Mouse (Mus musculus) forebrain, embryonic 12.5 days (tissue): ENCODE data around the gene Rrad. TPM values are rescaled to one million over a fixed set of nuclear protein-coding genes. Genes with fewer than 3 reads are reported as not detected.

Experiments
- ATAC-seq: fragments of 200-750 bp; cut with Nextera tagmentation; 2 replicates; pipeline ENCODE4 v1.8.0; 2017; ENCODE audit warnings: moderate TSS enrichment; ENCODE audit not compliant: low FRiP score
- H3K27ac ChIP-seq: fragments of 300-500 bp; sonication (generic); 2 replicates; pipeline ENCODE4 v1.5.1; 2016; ENCODE audit warnings: mild to moderate bottlenecking
- H3K27me3 ChIP-seq: fragments of 300-500 bp; sonication (generic); 2 replicates; pipeline ENCODE4 v1.6.1; 2016; ENCODE audit warnings: mild to moderate bottlenecking
- H3K36me3 ChIP-seq: fragments of 300-500 bp; sonication (generic); replicated peaks from 2 replicates; pipeline ENCODE4 v1.6.1; 2016; ENCODE audit warnings: mild to moderate bottlenecking
- H3K4me1 ChIP-seq: fragments of 300-500 bp; sonication (generic); 2 replicates; pipeline ENCODE4 v1.6.1; 2016
- H3K4me2 ChIP-seq: fragments of 300-500 bp; sonication (generic); 2 replicates; pipeline ENCODE4 v1.6.1; 2016; ENCODE audit warnings: mild to moderate bottlenecking, moderate library complexity
- H3K4me3 ChIP-seq: fragments of 300-500 bp; sonication (generic); replicated peaks from 2 replicates; pipeline ENCODE4 v1.5.1; 2016; ENCODE audit warnings: mild to moderate bottlenecking
- H3K9ac ChIP-seq: fragments of 300-500 bp; sonication (generic); 2 replicates; pipeline ENCODE4 v1.6.1; 2016; ENCODE audit warnings: mild to moderate bottlenecking
- H3K9me3 ChIP-seq: fragments of 300-500 bp; sonication (generic); 2 replicates; pipeline ENCODE4 v1.6.1; 2016
- WGBS: fragments of 180-500 bp; shearing (Covaris S2); methylation state at CpG from one replicate; pipeline ENCODE4 v1.1.7; 2016; 5-methylcytosine and 5-hydroxymethylcytosine counted together
- polyA plus RNA-seq: library from polyadenylated mRNA; unstranded; fragments of >200 nt; fragmentation: Nextera tagmentation; extraction: Ambion mirVana; gene quantifications from 2 replicates; pipeline ENCODE4 v1.2.1, GENCODE M21; 2016

Rrad gene
- polyA plus RNA-seq, 1 experiment from 2014 or later, result 1.7 TPM

- Histone ChIP-seq H3K4me2 (no peak overlapping the region), H3K4me3 (no peak overlapping the region), H3K9me3 (no peaks in the 10 kb centered on the region), H3K27me3 (no peaks in the 10 kb centered on the region), H3K9ac (no peak overlapping the region), H3K36me3 (peaks cover 26% of the 10 kb centered on the region), H3K4me1 (peaks cover 17% of the 10 kb centered on the region), H3K27ac (no peak overlapping the region)
- WGBS, result 95% methylated on average over 31 of the region's 31 CpGs
- ATAC-seq, result no peak
Measured at GRCm38 (mm10) chr8:104593536-104594325, 37.4 kb downstream of the Rrad start.

GRCm38 (mm10) chr8:104592566-104592965, 38.6 kb downstream of the Rrad start:
- no peak for ATAC-seq
- Histone ChIP-seq H3K4me3 (no peak overlapping the region; the same call in 1 of the 2 replicates), H3K4me1 (peaks cover 17% of the 10 kb centered on the region), H3K9ac (no peak overlapping the region), H3K4me2 (peak overlapping the region; percentile 80), H3K36me3 (peaks cover 26% of the 10 kb centered on the region), H3K27me3 (no peaks in the 10 kb centered on the region), H3K9me3 (no peaks in the 10 kb centered on the region), H3K27ac (no peak overlapping the region)
- WGBS, result 80% methylated on average over 6 of the region's 6 CpGs

DNA sequence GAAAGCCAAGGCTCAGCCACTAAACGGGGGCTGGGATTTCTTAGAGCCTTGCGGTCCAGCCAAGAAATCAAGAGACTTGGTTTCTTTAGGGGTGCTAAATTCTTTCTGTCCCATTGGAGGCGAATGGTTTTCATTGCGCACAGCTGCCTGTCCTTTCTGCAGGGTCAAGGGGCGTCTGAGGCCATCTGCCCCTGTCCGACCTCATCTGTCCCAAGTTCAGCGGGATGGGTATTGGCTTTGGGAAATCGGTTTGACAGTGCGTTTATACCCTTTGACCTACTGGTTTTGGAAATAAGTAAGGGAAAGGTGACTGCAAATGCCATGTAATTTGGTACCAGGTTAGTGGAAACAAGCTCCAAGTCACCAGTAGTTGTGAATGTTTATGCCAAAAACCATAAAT, 39.3 kb downstream of the Rrad start:
- H3K27me3 ChIP-seq, result no peaks in the 10 kb centered on the region
- peaks cover 26% of the 10 kb centered on the region for H3K36me3 ChIP-seq
- WGBS, result under 1% methylated on average over 9 of the region's 9 CpGs
- ATAC-seq, result no peak; the same call in 1 of the 2 replicates
- H3K4me3 ChIP-seq, result peak overlapping the region; percentile 72
- peak overlapping the region; percentile 73 for H3K9ac ChIP-seq
- peak overlapping the region; percentile 80 for H3K4me2 ChIP-seq
- H3K9me3 ChIP-seq, result no peaks in the 10 kb centered on the region
- peaks cover 17% of the 10 kb centered on the region for H3K4me1 ChIP-seq
- peak overlapping the region; percentile 63; the same call in 1 of the 2 replicates for H3K27ac ChIP-seq

DNA sequence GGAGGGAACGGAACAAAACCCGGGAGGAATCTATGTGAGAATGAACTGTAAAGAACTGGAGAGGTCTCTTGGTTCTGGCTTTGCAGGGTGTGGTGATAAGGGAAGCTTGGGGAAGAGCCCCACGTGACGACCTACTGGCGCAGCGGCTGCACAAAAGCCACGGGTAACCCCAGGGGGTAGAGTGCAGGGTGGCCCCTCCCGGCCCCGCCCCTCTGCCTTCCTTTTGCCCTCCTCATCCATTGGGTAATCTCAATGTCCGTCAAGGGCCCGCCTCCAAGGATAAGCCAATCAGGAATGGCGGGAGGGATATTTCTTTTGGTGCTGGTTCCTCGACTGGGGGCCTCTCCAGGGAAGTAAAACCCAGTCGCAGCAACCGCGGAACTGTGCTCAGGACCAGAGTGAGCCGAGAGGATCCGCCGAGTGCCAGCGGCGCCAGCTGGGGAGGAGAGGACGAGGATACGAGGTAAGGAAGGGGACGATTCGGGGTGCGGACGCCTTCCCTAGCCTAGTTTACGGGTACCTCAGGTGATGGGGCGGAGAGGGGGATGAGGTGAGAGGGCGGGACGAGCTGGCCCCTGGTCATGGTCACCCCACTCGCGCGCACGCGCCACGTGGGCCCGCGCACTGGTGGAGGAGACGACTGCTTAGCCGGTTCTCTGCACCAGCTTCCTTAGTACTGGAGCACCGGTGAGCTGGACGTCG, 39.8 kb downstream of the Rrad start, which contains the start of gene Pdp2:
Gene Pdp2 (plus strand): TSS at position 319 of the 702 bp plus-strand sequence.
- Histone ChIP-seq H3K36me3 (peaks cover 23% of the 10 kb centered on the region), H3K4me2 (peak within 1 kb of the TSS; percentile 80), H3K4me1 (peaks cover 17% of the 10 kb centered on the region), H3K4me3 (peak within 1 kb of the TSS; percentile 72), H3K9me3 (no peaks in the 10 kb centered on the region), H3K9ac (peak within 1 kb of the TSS; percentile 73), H3K27me3 (no peaks in the 10 kb centered on the region), H3K27ac (peak within 1 kb of the TSS; percentile 63; the same call in 1 of the 2 replicates)
- under 1% methylated on average over 44 of the region's 44 CpGs for WGBS
- peak; percentile 98 for ATAC-seq

DNA sequence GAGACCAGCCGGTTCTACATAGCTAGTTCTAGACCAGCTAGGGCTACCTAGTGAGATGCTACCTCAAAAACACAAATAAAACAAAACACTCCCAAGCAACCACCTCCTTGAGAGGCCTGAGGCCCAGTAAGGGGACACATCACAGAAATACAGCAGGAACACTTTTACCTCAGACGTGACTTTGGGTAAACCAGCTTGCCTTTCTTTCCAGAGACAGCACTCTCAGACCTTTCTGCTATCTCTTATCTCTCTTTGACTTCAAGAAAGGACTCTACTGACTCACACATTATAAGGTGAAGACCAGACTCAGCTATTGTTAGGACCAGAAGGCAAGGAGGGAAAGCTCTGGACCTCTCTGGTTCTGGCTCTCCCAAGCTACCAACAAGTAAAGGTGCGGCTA, 40.8 kb downstream of the Rrad start:
- no peaks in the 10 kb centered on the region for H3K27me3 ChIP-seq
- no peak for ATAC-seq
- H3K4me2 ChIP-seq, result no peak overlapping the region
- H3K9ac ChIP-seq, result no peak overlapping the region
- no peak overlapping the region for H3K4me3 ChIP-seq
- H3K36me3 ChIP-seq, result peaks cover 17% of the 10 kb centered on the region
- H3K4me1 ChIP-seq, result peaks cover 17% of the 10 kb centered on the region
- 93% methylated on average over 3 of the region's 3 CpGs for WGBS
- H3K27ac ChIP-seq, result no peak overlapping the region
- H3K9me3 ChIP-seq, result no peaks in the 10 kb centered on the region

DNA sequence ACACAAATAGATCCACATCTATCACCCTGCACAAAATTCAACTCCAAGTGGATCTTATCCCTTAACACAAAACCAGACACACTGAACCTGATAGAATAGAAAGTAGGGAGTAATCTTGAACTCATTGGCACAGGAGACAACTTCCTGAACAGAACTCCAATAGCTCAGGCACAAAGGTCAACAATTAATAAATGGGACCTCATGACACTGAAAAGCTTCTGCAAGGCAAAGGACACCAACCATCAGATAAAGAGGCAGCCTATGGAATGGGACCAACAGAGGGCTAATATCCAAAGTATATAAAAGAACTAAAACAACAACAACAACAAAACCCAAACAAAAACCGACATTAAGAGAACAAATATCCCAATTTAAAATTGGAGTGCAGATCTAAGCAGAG, 46.6 kb downstream of the Rrad start:
- WGBS, result 61% methylated on average over 1 of the region's 1 CpGs
- Histone ChIP-seq H3K9ac (no peak overlapping the region), H3K4me2 (no peak overlapping the region), H3K9me3 (peaks cover 8% of the 10 kb centered on the region; the same call in 1 of the 2 replicates), H3K4me3 (no peak overlapping the region), H3K27ac (no peak overlapping the region), H3K4me1 (no peaks in the 10 kb centered on the region), H3K36me3 (no peaks in the 10 kb centered on the region), H3K27me3 (no peaks in the 10 kb centered on the region)
- ATAC-seq, result no peak

Other genes starting within 250 kb of the Rrad start
- gene Cmtm4, start 235.5 kb downstream of the Rrad start, polyA plus RNA-seq, result 3.3 and 3.5 TPM in 2 replicates
- 129 and 136 TPM in 2 replicates for gene Dync1li2, start 188.3 kb downstream of the Rrad start, polyA plus RNA-seq
- 0.18 and 0.32 TPM in 2 replicates for gene Terb1, start 121.4 kb downstream of the Rrad start, polyA plus RNA-seq
- gene Nae1, start 96.7 kb downstream of the Rrad start, polyA plus RNA-seq, result 124 and 128 TPM in 2 replicates
- gene Car7, start 96.6 kb downstream of the Rrad start, polyA plus RNA-seq, result 1.5 and 1.6 TPM in 2 replicates
- 14.2 and 14.9 TPM in 2 replicates for gene Pdp2, start 39.9 kb downstream of the Rrad start, polyA plus RNA-seq
- gene Cdh16, start 6.9 kb downstream of the Rrad start, polyA plus RNA-seq, result not detected in 2 replicates
- 104 and 115 TPM in 2 replicates for gene Ciao2b, start 10.6 kb upstream of the Rrad start, polyA plus RNA-seq
- gene Ces2a, start 102.7 kb upstream of the Rrad start, polyA plus RNA-seq, result not detected in 2 replicates
- gene Ces2b, start 200.2 kb upstream of the Rrad start, polyA plus RNA-seq, result 0.13 and 0.17 TPM in 2 replicates
- gene Ces2c, start 215.7 kb upstream of the Rrad start, polyA plus RNA-seq, result not detected in 2 replicates